Mouse (Mus musculus): ENCODE results near the gene Sntb2. TPM values are rescaled to one million over a fixed set of nuclear protein-coding genes. Genes with fewer than 3 reads are reported as not detected.
"Not testable (repeated sequence)": the region's sequence is repeated elsewhere in the genome, so short reads cannot be mapped to it uniquely, and the experiment has no call there.

Gene Sntb2
- polyA plus RNA-seq, 1 experiment from 2014 or later = 7.2 TPM

GRCm38 (mm10) chr8:107014915-107015314 is 79.4 kb downstream of the Sntb2 start:
- Histone ChIP-seq H3K27ac (no peak overlapping the region), H3K36me3 (ENCODE audit: inconsistent target) (peaks cover 28% of the 10 kb centered on the region), H3K79me2 (ENCODE audit: inconsistent target) (no peaks in the 10 kb centered on the region), H3K4me3 (ENCODE audit: inconsistent target) (no peak overlapping the region)
- 100% methylated on average over 1 of the region's 1 CpGs for WGBS (ENCODE audit: missing documents)

GRCm38 (mm10) chr8:107023479-107023878 is 87.9 kb downstream of the Sntb2 start:
- H3K36me3 ChIP-seq (ENCODE audit: inconsistent target) = no peaks in the 10 kb centered on the region
- 92% methylated on average over 8 of the region's 8 CpGs for WGBS (ENCODE audit: missing documents)
- no peaks in the 10 kb centered on the region for H3K79me2 ChIP-seq (ENCODE audit: inconsistent target)
- no peak overlapping the region for H3K4me3 ChIP-seq (ENCODE audit: inconsistent target)
- no peak overlapping the region for H3K27ac ChIP-seq

DNA sequence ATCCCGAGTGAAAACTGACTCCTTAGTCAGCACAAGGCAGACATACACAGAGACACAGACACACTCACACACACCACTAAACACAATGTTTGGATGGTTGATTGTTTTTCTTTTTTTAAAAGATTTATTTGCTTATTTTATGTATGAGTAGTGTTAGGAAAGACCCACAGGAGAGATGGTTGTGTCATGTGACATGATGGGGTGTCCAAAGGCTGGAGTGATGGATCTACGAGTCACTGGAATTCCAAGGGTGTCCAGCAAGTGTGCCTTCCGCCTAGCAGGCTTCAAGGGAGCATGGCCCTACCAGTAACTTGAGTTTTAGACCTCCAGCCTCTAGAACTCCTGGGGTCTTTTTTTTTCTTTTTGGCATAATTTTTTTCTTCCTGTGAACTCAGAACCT is 93.8 kb downstream of the Sntb2 start:
- Histone ChIP-seq H3K79me2 (ENCODE audit: inconsistent target) (peaks cover 27% of the 10 kb centered on the region), H3K36me3 (ENCODE audit: inconsistent target) (no peaks in the 10 kb centered on the region), H3K27ac (no peak overlapping the region), H3K4me3 (ENCODE audit: inconsistent target) (no peak overlapping the region)
- 87% methylated on average over 3 of the region's 3 CpGs for WGBS (ENCODE audit: missing documents)

DNA sequence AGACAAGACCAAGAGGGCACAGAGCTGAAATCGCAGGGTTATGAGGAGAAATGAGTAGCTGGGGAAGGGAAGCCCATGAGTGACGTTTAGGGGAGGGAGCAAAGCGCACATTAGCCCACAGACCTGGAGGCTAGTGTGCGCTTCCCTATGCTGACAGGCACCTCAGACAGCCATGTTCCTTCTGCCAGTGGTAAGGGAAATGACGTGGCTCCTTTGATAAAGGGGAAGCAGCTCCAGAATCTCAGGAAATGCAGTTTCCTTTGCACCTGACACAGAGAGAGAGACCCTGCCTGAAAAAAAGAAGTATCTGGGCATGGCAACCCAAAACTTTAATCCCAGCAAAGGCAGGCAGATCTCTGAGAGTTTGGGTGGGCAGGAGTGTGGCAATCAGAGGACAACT is 94.5 kb downstream of the Sntb2 start:
- H3K27ac ChIP-seq = 0 out of 2 replicates have a peak overlapping the region, but pooled peaks have one; percentile 8
- no peaks in the 10 kb centered on the region for H3K36me3 ChIP-seq (ENCODE audit: inconsistent target)
- WGBS (ENCODE audit: missing documents) = 59% methylated on average over 5 of the region's 5 CpGs
- peaks cover 34% of the 10 kb centered on the region for H3K79me2 ChIP-seq (ENCODE audit: inconsistent target)
- no peak overlapping the region for H3K4me3 ChIP-seq (ENCODE audit: inconsistent target)

DNA sequence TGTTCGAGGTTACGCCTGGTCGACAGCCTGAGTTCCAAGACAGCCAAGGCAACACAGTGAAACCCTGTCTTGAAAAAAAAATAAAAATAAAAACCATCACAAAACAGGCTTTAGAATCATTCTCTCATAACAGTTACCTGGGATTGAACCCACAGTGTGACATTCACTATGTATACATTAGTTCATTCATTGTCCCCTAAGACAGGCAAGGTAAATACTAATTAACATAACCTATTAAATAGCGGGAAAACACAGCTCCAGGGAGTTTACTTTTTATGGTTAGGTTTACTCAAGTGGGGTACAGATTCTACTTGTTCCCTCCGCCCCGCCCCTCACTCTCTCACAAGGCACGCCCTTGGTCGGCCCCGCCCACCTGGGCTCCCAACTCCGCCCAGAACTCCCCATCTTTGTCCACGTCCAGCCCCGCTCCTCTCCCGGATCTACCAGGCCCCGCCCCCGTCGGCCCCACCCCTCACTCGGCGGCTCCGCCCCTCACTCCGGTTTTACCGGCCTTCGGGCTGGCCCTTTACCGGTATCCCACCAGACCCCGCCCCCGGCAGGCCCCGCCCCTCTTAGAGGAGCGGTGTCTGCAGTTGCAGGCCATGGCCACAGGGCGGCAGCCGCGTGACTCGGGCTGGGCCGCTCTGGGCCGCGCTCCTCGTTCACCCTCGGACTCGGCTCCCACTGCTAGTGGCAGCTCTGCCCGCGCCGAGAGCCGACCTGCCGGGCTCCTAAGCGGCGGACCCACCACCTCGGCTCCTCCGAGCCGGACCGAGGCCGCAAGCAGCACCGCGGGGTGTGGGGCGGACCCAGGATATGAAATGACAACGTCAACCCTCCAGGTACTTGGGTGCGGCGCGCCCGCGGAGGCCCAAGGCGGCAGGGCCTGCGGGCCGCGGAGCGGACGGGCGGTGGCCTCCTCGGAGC is 95.4 kb downstream of the Sntb2 start, which contains the start of gene Vps4a:
Gene Vps4a, plus strand, starts transcription at position 573 of the 927 bp plus-strand sequence.
- 0 out of 2 replicates have a peak within 1 kb of the TSS, but pooled peaks have one; percentile 8 for H3K27ac ChIP-seq

GRCm38 (mm10) chr8:107031577-107032090 is 96.1 kb downstream of the Sntb2 start:
- Histone ChIP-seq H3K79me2 (ENCODE audit: inconsistent target) (peaks cover 44% of the 10 kb centered on the region), H3K36me3 (ENCODE audit: inconsistent target) (peaks cover 3% of the 10 kb centered on the region; the same call in 1 of the 2 replicates), H3K27ac (no peak overlapping the region), H3K4me3 (ENCODE audit: inconsistent target) (peak overlapping the region; percentile 54)
- 1% methylated on average over 40 of the region's 40 CpGs for WGBS (ENCODE audit: missing documents)

More for the DNA sequence above, 95.4 kb downstream of the Sntb2 start, which contains the start of gene Vps4a:
- Histone ChIP-seq H3K4me3 (ENCODE audit: inconsistent target) (peak within 1 kb of the TSS; percentile 54), H3K36me3 (ENCODE audit: inconsistent target) (no peaks in the 10 kb centered on the region), H3K79me2 (ENCODE audit: inconsistent target) (peaks cover 43% of the 10 kb centered on the region)
- WGBS (ENCODE audit: missing documents) = 7% methylated on average over 58 of the region's 66 CpGs

DNA sequence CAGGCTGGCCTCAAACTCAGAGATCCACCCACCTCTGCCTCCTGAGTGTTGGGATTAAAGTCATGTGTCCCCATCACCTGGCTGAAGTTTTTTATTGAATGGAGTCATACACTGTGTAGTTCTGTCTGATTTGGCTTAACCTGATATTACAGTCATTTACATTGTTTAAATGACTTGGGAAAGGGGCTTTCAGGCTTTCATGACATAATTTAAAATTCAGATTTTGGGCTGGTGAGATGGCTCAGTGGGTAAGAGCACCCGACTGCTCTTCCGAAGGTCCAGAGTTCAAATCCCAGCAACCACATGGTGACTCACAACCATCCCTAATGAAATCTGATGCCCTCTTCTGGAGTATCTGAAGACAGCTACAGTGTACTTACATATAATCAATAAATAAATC is 98.1 kb downstream of the Sntb2 start:
- Histone ChIP-seq H3K36me3 (ENCODE audit: inconsistent target) (peaks cover 11% of the 10 kb centered on the region), H3K79me2 (ENCODE audit: inconsistent target) (peaks cover 44% of the 10 kb centered on the region)
- H3K27ac ChIP-seq; H3K4me3 ChIP-seq (ENCODE audit: inconsistent target): not testable (repeated sequence)
- WGBS (ENCODE audit: missing documents) = 86% methylated on average over 2 of the region's 2 CpGs

DNA sequence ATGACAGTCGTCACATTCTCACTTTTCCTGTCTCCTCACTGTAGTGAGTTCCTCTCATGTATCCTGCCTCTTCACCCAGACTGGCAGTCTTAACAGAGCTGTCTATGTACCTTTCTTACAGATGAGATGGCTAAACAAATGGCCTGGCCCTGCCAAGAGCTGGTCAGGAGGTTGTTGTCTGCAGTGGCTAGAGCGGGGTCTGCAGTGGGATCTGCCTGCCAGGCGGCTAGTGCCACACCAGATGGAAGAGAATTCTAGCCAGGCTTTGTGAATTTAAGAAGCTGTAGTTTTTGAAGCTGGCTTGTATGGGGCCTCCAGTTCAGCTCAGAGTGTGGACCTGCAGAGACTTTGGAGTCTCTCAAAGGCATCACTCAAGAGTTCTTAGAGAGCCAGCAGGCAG is 100.1 kb downstream of the Sntb2 start:
- Histone ChIP-seq H3K36me3 (ENCODE audit: inconsistent target) (peaks cover 17% of the 10 kb centered on the region), H3K27ac (no peak overlapping the region), H3K79me2 (ENCODE audit: inconsistent target) (peaks cover 44% of the 10 kb centered on the region), H3K4me3 (ENCODE audit: inconsistent target) (no peak overlapping the region)
- WGBS (ENCODE audit: missing documents) = 100% methylated on average over 3 of the region's 3 CpGs

DNA sequence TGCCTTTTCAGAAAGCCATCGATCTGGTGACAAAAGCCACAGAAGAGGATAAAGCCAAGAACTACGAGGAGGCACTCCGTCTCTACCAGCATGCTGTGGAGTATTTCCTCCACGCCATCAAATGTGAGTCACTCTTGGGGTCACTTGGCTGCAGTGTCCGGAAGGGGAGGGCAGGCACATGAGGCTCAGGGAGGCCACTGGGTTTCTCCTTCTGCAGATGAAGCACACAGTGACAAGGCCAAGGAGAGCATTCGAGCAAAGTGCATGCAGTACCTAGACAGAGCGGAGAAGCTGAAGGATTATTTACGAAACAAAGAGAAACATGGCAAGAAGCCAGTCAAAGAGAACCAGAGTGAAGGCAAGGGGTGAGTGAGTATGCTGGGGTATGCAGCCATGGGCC is 101.1 kb downstream of the Sntb2 start:
- WGBS (ENCODE audit: missing documents) = 86% methylated on average over 8 of the region's 8 CpGs
- Histone ChIP-seq H3K27ac (no peak overlapping the region), H3K36me3 (ENCODE audit: inconsistent target) (peaks cover 26% of the 10 kb centered on the region), H3K4me3 (ENCODE audit: inconsistent target) (no peak overlapping the region), H3K79me2 (ENCODE audit: inconsistent target) (peaks cover 44% of the 10 kb centered on the region)

GRCm38 (mm10) chr8:107040632-107041031 is 105.1 kb downstream of the Sntb2 start:
- WGBS (ENCODE audit: missing documents) = 45% methylated on average over 7 of the region's 7 CpGs
- Histone ChIP-seq H3K79me2 (ENCODE audit: inconsistent target) (peaks cover 8% of the 10 kb centered on the region; the same call in 1 of the 2 replicates), H3K36me3 (ENCODE audit: inconsistent target) (peaks cover 66% of the 10 kb centered on the region), H3K27ac (no peak overlapping the region), H3K4me3 (ENCODE audit: inconsistent target) (no peak overlapping the region)

- H3K36me3 ChIP-seq (ENCODE audit: inconsistent target) = peaks cover 60% of the 10 kb centered on the region
- no peak overlapping the region for H3K4me3 ChIP-seq (ENCODE audit: inconsistent target)
- WGBS (ENCODE audit: missing documents) = 88% methylated on average over 6 of the region's 6 CpGs
- H3K79me2 ChIP-seq (ENCODE audit: inconsistent target) = peaks cover 34% of the 10 kb centered on the region
- no peak overlapping the region for H3K27ac ChIP-seq
These were observed 109.9 kb downstream of the Sntb2 start for GRCm38 (mm10) chr8:107045478-107045877.

DNA sequence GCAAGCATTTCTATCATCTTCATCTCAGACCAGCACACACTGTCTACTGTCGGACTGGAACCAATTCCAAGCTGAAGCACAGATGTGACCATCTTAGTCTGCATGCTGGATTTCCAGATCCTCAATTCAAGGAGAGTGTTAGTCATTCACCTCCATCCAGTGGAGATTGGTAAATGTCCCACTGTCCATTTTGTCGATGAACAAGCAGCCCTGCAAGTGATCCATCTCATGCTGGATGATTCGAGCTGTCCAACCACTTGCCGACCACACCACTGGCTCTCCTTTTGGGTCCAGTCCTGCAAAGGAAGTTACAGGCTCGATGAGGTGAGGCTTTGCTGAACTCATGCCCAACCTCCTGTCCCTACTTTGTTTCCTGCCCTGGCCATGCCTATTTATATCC is 111.4 kb downstream of the Sntb2 start:
- H3K36me3 ChIP-seq (ENCODE audit: inconsistent target) = peaks cover 51% of the 10 kb centered on the region
- H3K4me3 ChIP-seq (ENCODE audit: inconsistent target) = no peak overlapping the region
- peaks cover 49% of the 10 kb centered on the region for H3K79me2 ChIP-seq (ENCODE audit: inconsistent target)
- H3K27ac ChIP-seq = no peak overlapping the region
- WGBS (ENCODE audit: missing documents) = 64% methylated on average over 5 of the region's 5 CpGs

GRCm38 (mm10) chr8:107048061-107048941 is 112.8 kb downstream of the Sntb2 start, which contains the start of gene Pdf:
Gene Pdf, minus strand, starts transcription at chr8:107048614.
- under 1% methylated on average over 77 of the region's 87 CpGs for WGBS (ENCODE audit: missing documents)
- H3K4me3 ChIP-seq (ENCODE audit: inconsistent target) = peak within 1 kb of the TSS; percentile 60
- H3K27ac ChIP-seq = peak within 1 kb of the TSS; percentile 43
- H3K79me2 ChIP-seq (ENCODE audit: inconsistent target) = peaks cover 62% of the 10 kb centered on the region
- peaks cover 51% of the 10 kb centered on the region for H3K36me3 ChIP-seq (ENCODE audit: inconsistent target)

GRCm38 (mm10) chr8:107049480-107049879 is 113.9 kb downstream of the Sntb2 start:
- no peak overlapping the region for H3K27ac ChIP-seq
- peak overlapping the region; percentile 44 for H3K4me3 ChIP-seq (ENCODE audit: inconsistent target)
- peaks cover 41% of the 10 kb centered on the region for H3K36me3 ChIP-seq (ENCODE audit: inconsistent target)
- H3K79me2 ChIP-seq (ENCODE audit: inconsistent target) = peaks cover 74% of the 10 kb centered on the region
- WGBS (ENCODE audit: missing documents) = 82% methylated on average over 4 of the region's 4 CpGs

Measured in macrophage (primary cell).